Mouse (Mus musculus) frontal cortex, postnatal 25 days (tissue): ENCODE measurements at regions not wholly inside any gene's neighbourhood (a gene's known extent, or its start where the extent isn't known, plus 50 kb on each side); places are given as distances from the start of the nearest gene placed in this dataset.

Experiments
- DNase-seq, 2 experiments: peaks; one replicate each; pipeline ENCODE4 v3.0.0; 2022; ENCODE audit warnings: low spot score in 2 of 2

- no peak for DNase-seq
Measured at GRCm38 (mm10) chrX:162210848-162211247, 51.3 kb upstream of the Nhs start.
